Mouse (Mus musculus): ENCODE measurements around the gene Slc48a1. TPM values are rescaled to one million over a fixed set of nuclear protein-coding genes. Genes with fewer than 3 reads are reported as not detected.

Slc48a1 gene
- polyA plus RNA-seq, 1 experiment from 2014 or later: 134 TPM

DNA sequence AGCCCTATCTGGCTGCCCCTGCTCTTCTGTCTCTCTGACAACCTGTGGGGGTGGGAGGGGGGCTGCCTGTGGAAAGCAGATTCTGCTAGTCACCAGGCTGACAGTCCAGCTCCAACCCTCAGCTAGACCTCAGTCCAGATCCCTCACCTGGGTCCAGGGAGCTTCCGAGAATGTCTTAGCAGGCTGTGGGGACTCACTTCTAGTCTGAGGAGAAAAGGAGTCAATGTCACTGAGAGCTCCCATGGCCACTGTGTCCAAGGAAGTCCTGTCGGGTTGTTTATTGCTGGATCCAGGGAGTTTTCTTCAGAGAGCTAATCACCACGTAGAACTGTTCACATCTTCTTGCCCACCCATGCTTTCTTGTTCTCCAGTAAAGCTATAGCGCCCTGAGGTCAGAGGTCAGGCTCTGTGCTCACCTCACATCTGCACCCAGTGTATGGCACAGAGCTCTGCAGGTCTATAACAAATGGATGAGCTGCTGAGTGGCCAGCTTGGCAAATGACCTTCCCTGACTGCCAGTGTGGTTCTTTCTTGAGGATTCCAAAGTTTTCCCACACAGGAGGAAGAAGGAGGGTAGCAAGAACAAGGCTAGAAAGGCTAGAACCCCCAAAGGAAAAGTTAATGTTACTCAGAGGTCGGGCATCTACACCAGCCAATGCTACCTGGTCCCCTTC lies 48.4 kb downstream of the Slc48a1 start:
- no peaks in the 10 kb centered on the region for H3K27me3 ChIP-seq
- CTCF ChIA-PET: interaction anchor here (0.6 to 10.9 kb wide), 6 partner anchors 14 to 43 kb away, joined by 3 to 119 read pairs (median 3); partner anchors contain the start of gene Hdac7
- DNase-seq (ENCODE audit: low read depth, low spot score): no peak
- no peak for TF ChIP-seq CTCF (IDR thresholded peaks at IDR 0.05)
- in situ Hi-C loops (cut with MboI; ENCODE audit: low pct_unique_long_range_greater_than_20kb): no loop called here
- POLR2A ChIA-PET: interaction anchor here (0.9 to 5.6 kb wide), 3 partner anchors 11 to 15 kb away, joined by 3 to 48 read pairs (median 3); no protein-coding TSS in a partner anchor
- no peak for ATAC-seq

DNA sequence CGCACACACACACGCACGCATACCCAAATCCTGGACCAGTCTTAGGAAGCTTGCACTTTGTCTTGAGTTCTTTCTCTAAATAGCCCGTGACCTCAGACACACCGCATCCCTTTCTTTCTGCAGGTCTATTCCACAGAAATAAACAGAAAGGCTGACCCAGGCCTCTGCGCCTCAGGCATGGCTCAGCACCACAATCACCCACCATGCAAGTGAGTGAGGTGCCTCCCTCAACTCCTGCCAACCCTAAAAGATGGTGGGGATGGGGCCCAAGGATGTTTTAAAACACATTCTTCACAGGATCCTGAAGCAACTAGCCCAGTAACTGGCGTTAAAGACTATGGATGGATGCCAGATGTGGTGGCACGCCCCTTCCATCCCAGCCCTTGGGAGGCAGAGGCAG lies 49.1 kb downstream of the Slc48a1 start:
- ChIA-PET CTCF (interaction anchor here (1.1 to 10.9 kb wide), 2 partner anchors 13 to 16 kb away, joined by 3 to 119 read pairs; partner anchors contain the start of gene Hdac7), POLR2A (interaction anchor here (1.0 kb wide), 1 partner anchor 15 kb away, joined by 3 read pairs; no protein-coding TSS in a partner anchor)
- TF ChIP-seq CTCF (IDR thresholded peaks at IDR 0.05): no peak
- H3K27me3 ChIP-seq: no peaks in the 10 kb centered on the region
- in situ Hi-C loops (cut with MboI; ENCODE audit: low pct_unique_long_range_greater_than_20kb): no loop called here
- no peak for DNase-seq (ENCODE audit: low read depth, low spot score)
- no peak for ATAC-seq

DNA sequence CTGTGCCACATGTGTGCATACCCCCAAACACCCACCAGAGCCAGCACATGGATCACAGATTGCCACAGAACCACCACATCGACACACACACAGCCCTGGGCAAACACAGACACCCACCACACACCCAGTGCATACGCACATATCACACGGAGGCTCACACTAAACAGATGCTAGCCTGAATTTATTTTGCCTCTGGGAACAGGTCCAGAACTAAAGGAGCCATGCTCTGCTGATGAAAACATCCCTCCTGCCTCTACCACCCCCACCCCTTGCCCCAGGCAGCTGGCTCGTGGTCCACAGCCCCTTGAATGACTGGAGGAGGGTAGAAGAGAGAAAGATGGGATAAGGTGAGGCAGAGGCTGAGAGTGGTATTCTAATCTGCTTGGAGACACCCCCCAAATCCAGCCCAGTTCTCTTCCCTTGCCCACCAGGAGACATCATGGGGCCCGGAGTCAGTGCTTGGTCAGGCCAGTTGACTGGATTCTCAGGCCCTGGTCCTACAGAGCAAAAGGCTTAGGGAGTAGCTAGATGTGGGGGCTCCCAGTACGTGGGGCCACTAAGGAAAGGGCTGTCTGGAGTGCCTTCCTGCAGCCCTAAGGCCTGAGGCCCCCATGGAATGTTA lies 50.0 kb downstream of the Slc48a1 start:
- CTCF ChIA-PET: interaction anchor here (1.0 to 3.1 kb wide), 12 partner anchors 9 to 136 kb away, joined by 3 to 25 read pairs (median 7); partner anchors contain the start of gene Tmem106c
- ATAC-seq: no peak
- DNase-seq (ENCODE audit: low read depth, low spot score): no peak
- H3K27me3 ChIP-seq: no peaks in the 10 kb centered on the region
- POLR2A ChIA-PET: interaction anchor here (1.0 to 3.4 kb wide), 10 partner anchors 7 to 40 kb away, joined by 3 to 43 read pairs (median 8); partner anchors contain the start of gene Hdac7
- TF ChIP-seq CTCF (IDR thresholded peaks at IDR 0.05): no peak
- in situ Hi-C loops (cut with MboI; ENCODE audit: low pct_unique_long_range_greater_than_20kb): no loop called here

DNA sequence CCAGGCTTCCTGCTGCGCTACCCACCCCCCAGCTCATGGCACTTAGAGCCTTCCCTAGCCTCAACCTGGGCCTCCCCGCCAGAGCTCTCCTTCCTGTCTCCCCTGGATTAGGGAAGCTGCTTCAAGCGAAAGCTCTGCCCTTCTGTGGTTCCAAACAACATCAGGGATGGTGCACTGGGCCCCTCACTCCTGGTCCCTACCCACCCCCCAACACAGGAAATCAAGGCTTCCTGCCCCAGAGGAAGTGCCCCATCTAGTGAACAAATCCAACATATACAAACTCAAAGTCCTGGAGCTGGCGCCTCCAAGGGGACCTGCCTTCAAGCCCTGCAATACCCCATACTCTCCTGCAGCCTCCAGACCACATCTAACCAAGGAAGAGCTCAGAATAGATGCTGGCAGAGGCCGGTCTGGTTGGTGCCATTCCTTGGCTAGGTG lies 50.6 kb downstream of the Slc48a1 start:
- POLR2A ChIA-PET: interaction anchor here (1.0 to 3.4 kb wide), 10 partner anchors 8 to 41 kb away, joined by 3 to 43 read pairs (median 8); partner anchors contain the start of gene Hdac7
- no peak for ATAC-seq
- CTCF ChIA-PET: interaction anchor here (0.9 to 3.1 kb wide), 16 partner anchors 8 to 135 kb away, joined by 3 to 25 read pairs (median 6); partner anchors contain the start of gene Tmem106c
- no peak for TF ChIP-seq CTCF (IDR thresholded peaks at IDR 0.05)
- DNase-seq (ENCODE audit: low read depth, low spot score): no peak
- H3K27me3 ChIP-seq: no peaks in the 10 kb centered on the region
- in situ Hi-C loops (cut with MboI; ENCODE audit: low pct_unique_long_range_greater_than_20kb): no loop called here

DNA sequence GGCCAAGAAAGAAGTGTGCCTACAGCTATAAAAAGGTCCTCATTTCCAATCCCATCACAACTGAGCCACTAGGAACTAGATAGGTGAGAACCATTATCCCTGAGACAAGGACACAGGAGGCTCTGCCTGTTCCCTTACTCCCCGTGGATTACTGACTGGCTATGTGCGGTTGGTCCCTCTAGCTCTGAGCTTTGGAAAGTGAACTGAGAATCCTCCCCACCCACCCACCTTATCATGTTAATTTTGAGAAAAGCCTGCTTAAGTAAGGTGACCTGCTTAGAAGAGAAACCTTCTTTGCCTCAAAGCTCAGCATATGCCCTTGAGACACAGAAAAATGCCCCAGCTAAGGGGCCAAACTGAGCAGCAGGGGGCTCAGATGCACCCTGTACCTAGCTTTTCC lies 51.1 kb downstream of the Slc48a1 start:
- CTCF ChIA-PET: interaction anchor here (0.9 to 3.1 kb wide), 16 partner anchors 8 to 134 kb away, joined by 3 to 25 read pairs (median 6); partner anchors contain the start of gene Tmem106c
- TF ChIP-seq CTCF (IDR thresholded peaks at IDR 0.05): no peak
- in situ Hi-C loops (cut with MboI; ENCODE audit: low pct_unique_long_range_greater_than_20kb): no loop called here
- no peak for ATAC-seq
- DNase-seq (ENCODE audit: low read depth, low spot score): no peak
- no peaks in the 10 kb centered on the region for H3K27me3 ChIP-seq
- POLR2A ChIA-PET: interaction anchor here (0.8 to 3.4 kb wide), 14 partner anchors 8 to 45 kb away, joined by 3 to 43 read pairs (median 5); partner anchors contain the start of gene Hdac7

DNA sequence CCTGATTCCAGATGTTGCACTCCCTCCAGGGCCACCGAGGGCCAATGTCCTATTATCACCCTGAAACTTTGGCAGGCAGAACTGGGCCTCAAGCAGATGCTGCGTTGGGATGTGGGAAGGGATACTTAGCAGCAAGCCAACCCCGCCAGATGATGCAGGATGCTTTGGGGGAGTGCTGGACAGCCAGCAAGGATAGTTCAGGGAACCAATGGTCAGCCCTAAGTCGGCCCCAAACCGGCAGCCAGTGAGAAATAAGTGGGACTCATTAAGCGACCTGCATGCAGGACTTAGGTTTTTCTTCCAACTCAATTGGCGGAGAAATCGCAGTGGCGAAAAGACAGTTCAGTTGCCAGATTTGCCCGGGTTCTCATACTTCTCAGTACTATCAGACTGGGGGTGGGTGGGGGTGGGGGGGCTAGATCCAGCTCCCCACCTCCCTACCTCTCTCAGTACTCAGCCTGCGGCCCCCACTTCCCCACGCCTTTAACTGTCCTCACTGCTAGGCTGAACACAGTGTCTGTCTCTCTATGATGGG lies 52.0 kb downstream of the Slc48a1 start:
- DNase-seq (ENCODE audit: low read depth, low spot score): no peak
- ChIA-PET CTCF (interaction anchor here (2.0 to 3.1 kb wide), 5 partner anchors 9 to 46 kb away, joined by 6 to 25 read pairs (median 13); no protein-coding TSS in a partner anchor), POLR2A (interaction anchor here (0.8 to 3.4 kb wide), 11 partner anchors 8 to 51 kb away, joined by 3 to 43 read pairs (median 6); no protein-coding TSS in a partner anchor)
- H3K27me3 ChIP-seq: no peaks in the 10 kb centered on the region
- no peak for TF ChIP-seq CTCF (IDR thresholded peaks at IDR 0.05)
- in situ Hi-C loops (cut with MboI; ENCODE audit: low pct_unique_long_range_greater_than_20kb): no loop called here
- ATAC-seq: peak; percentile 2

DNA sequence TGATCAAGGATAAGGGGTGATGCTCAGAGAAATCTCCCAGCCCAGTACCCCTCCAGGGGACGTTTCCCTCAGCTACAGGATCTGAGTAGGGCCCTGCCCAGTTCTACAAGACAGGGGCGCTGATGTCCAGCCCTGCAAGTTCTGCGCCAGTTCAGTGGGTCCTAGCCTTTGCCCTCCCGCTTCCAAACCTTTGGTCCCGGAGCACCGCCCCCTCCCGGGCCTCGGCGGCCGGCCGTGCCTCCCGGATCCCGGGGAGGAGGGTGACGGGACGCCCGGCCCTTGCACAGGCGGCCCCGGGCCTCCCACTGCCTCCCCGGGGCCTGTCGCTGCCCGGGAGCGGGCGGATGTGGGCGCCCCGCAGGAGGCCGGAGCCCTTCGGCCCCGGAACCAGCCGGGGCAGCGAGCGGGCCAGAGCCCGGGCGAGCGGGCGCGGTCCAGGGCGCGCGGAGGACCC lies 52.5 kb downstream of the Slc48a1 start:
- TF ChIP-seq CTCF (IDR thresholded peaks at IDR 0.05): no peak
- in situ Hi-C loops (cut with MboI; ENCODE audit: low pct_unique_long_range_greater_than_20kb): no loop called here

DNA sequence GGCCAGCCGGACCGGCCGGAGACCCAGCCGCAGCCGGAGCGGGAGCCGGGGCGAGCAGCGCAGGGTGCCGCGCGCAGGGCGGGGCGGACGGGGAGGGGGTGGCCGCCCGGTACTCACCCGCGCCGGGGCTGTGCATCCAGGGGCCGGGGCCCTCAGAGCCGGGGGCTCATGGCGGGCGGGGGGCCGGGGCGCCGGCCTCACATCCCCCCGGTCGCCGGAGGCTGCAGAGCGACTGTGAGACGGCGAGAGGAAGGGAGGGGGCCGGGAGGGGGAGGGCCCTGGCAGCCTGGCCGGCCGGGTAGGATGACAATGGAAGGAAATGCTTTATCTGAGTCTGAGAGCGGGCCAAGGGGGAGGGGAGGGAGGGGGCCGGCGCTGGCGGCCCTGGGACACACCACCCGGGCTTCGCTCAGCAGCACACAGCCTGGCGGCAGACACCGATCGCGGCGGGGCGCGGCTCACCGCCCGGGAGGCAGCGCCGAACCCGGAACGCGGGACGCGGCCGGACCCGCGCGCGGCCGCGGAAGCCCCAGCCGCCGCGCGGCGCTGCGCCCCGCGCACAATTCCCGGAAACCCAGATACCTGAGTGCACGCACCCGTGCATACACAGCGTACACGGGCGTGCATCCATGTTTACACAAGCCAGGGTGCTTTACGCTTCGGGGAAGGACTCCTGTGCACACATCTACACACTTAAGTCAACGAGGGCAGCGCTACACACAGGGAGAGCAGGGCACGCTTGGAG lies 53.1 kb downstream of the Slc48a1 start:
- H3K27me3 ChIP-seq: no peaks in the 10 kb centered on the region
- no peak for DNase-seq (ENCODE audit: low read depth, low spot score)
- CTCF ChIA-PET: interaction anchor here (1.4 to 3.1 kb wide), 2 partner anchors 9 to 10 kb away, joined by 4 to 25 read pairs; no protein-coding TSS in a partner anchor
- no peak for TF ChIP-seq CTCF (IDR thresholded peaks at IDR 0.05)
- peak; percentile 15 for ATAC-seq
- in situ Hi-C loops (cut with MboI; ENCODE audit: low pct_unique_long_range_greater_than_20kb): no loop called here
- POLR2A ChIA-PET: interaction anchor here (1.2 to 3.4 kb wide), 5 partner anchors 9 to 47 kb away, joined by 4 to 43 read pairs (median 6); no protein-coding TSS in a partner anchor

More for the DNA sequence above, 52.5 kb downstream of the Slc48a1 start:
- no peaks in the 10 kb centered on the region for H3K27me3 ChIP-seq
- POLR2A ChIA-PET: interaction anchor here (0.8 to 3.4 kb wide), 5 partner anchors 13 to 51 kb away, joined by 4 to 43 read pairs (median 5); no protein-coding TSS in a partner anchor
- ATAC-seq: peak; percentile 5
- CTCF ChIA-PET: interaction anchor here (2.0 to 3.1 kb wide), 3 partner anchors 10 to 18 kb away, joined by 6 to 25 read pairs (median 19); no protein-coding TSS in a partner anchor
- no peak for DNase-seq (ENCODE audit: low read depth, low spot score)

DNA sequence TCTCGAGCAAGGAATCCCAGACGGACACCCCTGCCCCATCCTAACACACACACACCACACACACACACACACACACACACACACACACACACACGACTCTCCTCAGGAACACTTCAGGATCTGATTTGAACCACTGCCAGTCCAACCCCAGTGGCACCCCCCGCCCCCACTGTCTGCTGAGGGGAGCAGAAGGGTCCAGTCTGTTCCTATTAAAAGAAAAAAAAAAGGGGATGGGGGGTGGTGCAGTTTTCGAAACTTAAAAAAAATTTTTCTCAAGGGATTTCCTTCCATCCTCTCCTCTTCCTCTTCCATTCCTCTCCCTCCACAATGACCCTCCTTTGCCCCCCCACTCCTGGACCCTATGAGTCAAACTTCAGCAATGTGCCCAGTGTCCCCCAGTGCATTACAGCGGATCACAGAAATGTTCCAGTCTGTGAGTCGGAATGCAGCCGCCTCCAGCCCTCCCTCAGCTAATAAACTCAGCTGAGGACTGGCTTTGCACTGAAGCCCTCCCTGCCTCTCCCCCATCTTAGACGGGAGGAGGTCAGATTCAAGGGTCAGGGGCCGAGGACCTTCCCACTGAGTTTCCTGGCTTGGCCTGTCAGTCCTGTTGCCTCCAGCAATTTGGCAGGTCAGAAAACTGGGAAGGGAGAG lies 53.8 kb downstream of the Slc48a1 start:
- no peak for DNase-seq (ENCODE audit: low read depth, low spot score)
- TF ChIP-seq CTCF (IDR thresholded peaks at IDR 0.05): no peak
- in situ Hi-C loops (cut with MboI; ENCODE audit: low pct_unique_long_range_greater_than_20kb): no loop called here
- H3K27me3 ChIP-seq: no peaks in the 10 kb centered on the region
- ChIA-PET CTCF (interaction anchor here (1.4 to 2.8 kb wide), 4 partner anchors 9 to 35 kb away, joined by 4 to 18 read pairs (median 4); no protein-coding TSS in a partner anchor), POLR2A (interaction anchor here (0.6 to 2.8 kb wide), 5 partner anchors 9 to 22 kb away, joined by 3 to 17 read pairs (median 4); no protein-coding TSS in a partner anchor)
- peak; percentile 45 for ATAC-seq
